Mouse (Mus musculus) forebrain, embryonic 16.5 days (tissue): ENCODE results near the gene Stum. TPM values are rescaled to one million over a fixed set of nuclear protein-coding genes. Genes with fewer than 3 reads are reported as not detected.
A peak's percentile ranks its signal among the peaks of the same experiment; 100 is the strongest.

Experiments
- ATAC-seq: fragments of 200-750 bp; cut with Nextera tagmentation; 2 replicates; pipeline ENCODE4 v1.8.0; 2017; ENCODE audit warnings: mild to moderate bottlenecking, moderate library complexity
- H3K27ac ChIP-seq: fragments of 300-500 bp; sonication (generic); 2 replicates; pipeline ENCODE4 v1.5.1; 2014; ENCODE audit warnings: low read length, control low read depth
- H3K27me3 ChIP-seq: fragments of 300-500 bp; sonication (generic); replicated peaks from 2 replicates; pipeline ENCODE4 v1.6.1; 2014; ENCODE audit warnings: low read length; ENCODE audit not compliant: control insufficient read depth, insufficient read depth
- H3K36me3 ChIP-seq: fragments of 300-500 bp; sonication (generic); 2 replicates; pipeline ENCODE4 v1.6.1; 2014; ENCODE audit not compliant: control insufficient read depth, insufficient read depth
- H3K4me1 ChIP-seq: fragments of 300-500 bp; sonication (generic); replicated peaks from 2 replicates; pipeline ENCODE4 v1.6.1; 2014; ENCODE audit warnings: low read length; ENCODE audit not compliant: control insufficient read depth, insufficient read depth
- H3K4me2 ChIP-seq: fragments of 300-500 bp; sonication (generic); 2 replicates; pipeline ENCODE4 v1.6.1; 2014; ENCODE audit warnings: mild to moderate bottlenecking, low read length, control low read depth
- H3K4me3 ChIP-seq: fragments of 300-500 bp; sonication (generic); replicated peaks from 2 replicates; pipeline ENCODE4 v1.5.1; 2014; ENCODE audit warnings: mild to moderate bottlenecking, low read length, control low read depth
- H3K9ac ChIP-seq: fragments of 300-500 bp; sonication (generic); replicated peaks from 2 replicates; pipeline ENCODE4 v1.6.1; 2014; ENCODE audit warnings: low read depth, low read length, control low read depth
- H3K9me3 ChIP-seq: fragments of 300-500 bp; sonication (generic); 2 replicates; pipeline ENCODE4 v1.6.1; 2016; ENCODE audit warnings: low read length; ENCODE audit not compliant: control insufficient read depth
- WGBS: fragments of 180-500 bp; shearing (Covaris S2); extraction: QIAGEN DNeasy Blood & Tissue Kit; methylation state at CpG from one replicate; pipeline ENCODE4 v1.1.7; 2014; 5-methylcytosine and 5-hydroxymethylcytosine counted together
- polyA plus RNA-seq: library from polyadenylated mRNA; unstranded; fragments of >200 nt; fragmentation: Nextera tagmentation; extraction: Ambion mirVana; gene quantifications from 2 replicates; pipeline ENCODE4 v1.2.1, GENCODE M21; 2015

Gene Stum
- polyA plus RNA-seq, 1 experiment from 2014 or later = 4.3 TPM

DNA sequence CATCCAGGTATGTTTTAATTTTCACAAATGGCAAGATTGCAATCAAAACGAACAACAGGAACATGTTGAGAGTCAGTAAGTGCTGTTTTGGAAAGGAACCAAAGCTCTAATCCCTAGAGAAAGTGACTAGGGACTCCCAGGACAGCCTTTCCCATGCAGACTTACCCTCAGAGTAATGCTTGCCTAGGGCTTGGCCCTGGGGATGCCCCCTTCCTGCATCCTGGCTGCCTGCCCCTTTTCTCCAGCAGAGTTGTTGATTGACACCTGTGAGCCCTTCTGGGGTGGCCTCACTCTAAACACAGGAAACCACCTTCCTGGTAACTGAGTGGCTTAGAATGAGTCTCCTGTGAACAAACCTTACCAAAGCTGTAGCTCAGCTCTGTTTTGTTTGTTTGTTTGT, 94.8 kb downstream of the Stum start:
- no peak overlapping the region for H3K9ac ChIP-seq
- H3K27ac ChIP-seq = no peak overlapping the region
- H3K4me3 ChIP-seq = no peak overlapping the region
- no peak overlapping the region for H3K4me2 ChIP-seq
- H3K36me3 ChIP-seq = no peaks in the 10 kb centered on the region
- H3K27me3 ChIP-seq = no peaks in the 10 kb centered on the region
- H3K9me3 ChIP-seq = no peaks in the 10 kb centered on the region
- no peak for ATAC-seq
- 48% methylated on average over 1 of the region's 1 CpGs for WGBS
- peaks cover 13% of the 10 kb centered on the region for H3K4me1 ChIP-seq

DNA sequence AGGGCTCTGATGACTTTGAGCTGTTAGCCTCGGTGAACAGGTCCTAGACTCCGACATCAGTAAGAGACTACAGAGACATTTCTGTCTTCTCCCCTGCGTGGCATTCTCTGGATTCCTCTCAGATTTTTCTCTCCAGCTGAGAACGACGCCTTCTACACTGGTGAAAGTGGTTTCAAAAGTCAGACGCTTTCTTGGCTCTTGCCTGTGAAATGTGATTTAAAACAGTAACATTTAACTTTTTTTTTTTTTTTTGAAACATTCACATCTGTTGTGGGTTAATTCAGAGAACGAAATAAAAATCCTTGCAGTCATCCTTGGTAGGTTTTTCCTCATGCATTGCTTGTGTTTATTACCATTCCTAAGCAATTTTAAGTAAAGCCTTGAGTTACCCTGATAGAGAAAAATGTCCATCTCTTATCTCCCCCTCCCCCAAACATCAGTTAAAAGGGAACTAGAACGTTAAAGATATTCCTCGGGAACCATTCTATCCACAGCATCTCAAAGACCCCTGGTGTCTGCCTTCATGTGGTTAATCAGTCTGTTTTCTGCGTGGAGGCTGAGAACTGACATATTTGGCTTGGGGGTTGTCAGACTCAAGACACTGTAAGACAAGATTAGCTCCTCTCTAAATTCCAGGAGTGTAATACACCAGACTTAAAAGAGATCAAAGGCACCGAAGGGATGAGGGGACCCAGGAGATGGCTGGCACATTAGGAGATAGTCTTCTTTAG, 95.4 kb downstream of the Stum start:
- H3K4me2 ChIP-seq = peak overlapping the region; percentile 67
- ATAC-seq = no peak
- 20% methylated on average over 11 of the region's 11 CpGs for WGBS
- H3K4me1 ChIP-seq = peaks cover 10% of the 10 kb centered on the region
- peak overlapping the region; percentile 44 for H3K4me3 ChIP-seq
- H3K9me3 ChIP-seq = no peaks in the 10 kb centered on the region
- H3K27me3 ChIP-seq = no peaks in the 10 kb centered on the region
- H3K27ac ChIP-seq = peak overlapping the region; percentile 43; the same call in 1 of the 2 replicates
- H3K36me3 ChIP-seq = no peaks in the 10 kb centered on the region
- peak overlapping the region; percentile 33; the same call in 1 of the 2 replicates for H3K9ac ChIP-seq

DNA sequence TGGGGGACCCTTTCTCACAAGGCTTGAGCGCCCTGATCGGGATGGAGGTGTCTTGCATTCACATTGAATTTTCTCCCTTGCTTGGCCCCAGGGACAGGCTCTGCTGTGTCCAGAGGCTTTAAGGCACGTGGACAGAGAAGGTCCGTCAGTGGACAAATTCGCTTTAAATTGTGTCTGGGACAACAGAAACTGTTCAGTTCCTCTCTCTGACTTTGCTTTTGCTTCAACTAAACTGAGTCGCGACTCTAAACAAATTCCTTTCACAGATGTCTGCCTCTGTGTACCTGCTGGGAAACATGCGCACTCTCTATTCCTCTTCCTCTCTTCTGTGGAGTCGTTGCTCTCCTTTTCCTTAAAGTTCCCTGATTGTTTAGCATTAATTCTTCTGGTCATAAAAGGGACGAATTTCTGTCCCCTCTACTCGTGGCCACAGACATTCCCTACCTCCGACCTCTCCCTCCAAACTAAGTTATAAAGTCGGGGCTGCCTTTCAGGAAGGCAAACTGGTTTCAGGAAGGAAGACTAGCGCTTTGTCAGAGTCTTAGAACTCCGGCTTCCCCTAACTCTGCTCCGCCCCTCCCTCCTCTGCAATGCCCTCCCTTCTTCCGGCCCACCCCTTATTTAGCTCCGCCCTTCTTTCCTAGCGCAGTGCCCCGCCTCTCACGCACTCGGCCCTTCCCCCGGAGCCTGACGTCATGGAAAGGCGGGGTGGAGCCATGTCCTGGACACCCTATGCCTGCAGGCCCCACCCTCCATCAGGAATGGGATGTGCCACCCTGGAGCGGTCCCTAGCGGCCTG, 96.2 kb downstream of the Stum start:
- Histone ChIP-seq H3K27me3 (no peaks in the 10 kb centered on the region), H3K9ac (peak overlapping the region; percentile 33), H3K4me3 (peak overlapping the region; percentile 44), H3K9me3 (no peaks in the 10 kb centered on the region), H3K27ac (peak overlapping the region; percentile 43; the same call in 1 of the 2 replicates), H3K4me2 (peak overlapping the region; percentile 67), H3K4me1 (peaks cover 10% of the 10 kb centered on the region), H3K36me3 (no peaks in the 10 kb centered on the region)
- ATAC-seq = peak; percentile 98
- 1% methylated on average over 27 of the region's 27 CpGs for WGBS

DNA sequence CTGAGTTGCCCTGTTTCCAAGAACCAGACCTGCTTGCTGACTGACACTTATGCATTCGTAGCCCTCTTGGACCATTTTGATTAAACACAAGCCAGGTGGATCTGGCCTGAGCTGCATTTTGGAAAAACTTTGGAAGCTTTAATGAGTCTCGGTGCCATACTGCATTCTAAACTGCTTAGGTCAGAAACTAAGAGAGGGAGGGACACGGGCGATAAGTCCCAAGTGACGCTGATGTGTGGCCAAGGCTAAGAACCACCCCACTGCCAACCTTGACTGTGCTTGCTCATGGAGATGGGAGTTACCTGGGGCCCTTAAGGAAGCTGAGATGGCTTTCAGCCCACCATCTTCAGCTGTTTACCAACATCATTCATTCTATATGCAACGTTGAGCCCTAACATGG, 98.0 kb downstream of the Stum start:
- Histone ChIP-seq H3K27me3 (no peaks in the 10 kb centered on the region), H3K9ac (no peak overlapping the region), H3K27ac (no peak overlapping the region), H3K4me2 (no peak overlapping the region), H3K36me3 (no peaks in the 10 kb centered on the region), H3K9me3 (no peaks in the 10 kb centered on the region), H3K4me3 (no peak overlapping the region), H3K4me1 (peaks cover 10% of the 10 kb centered on the region)
- ATAC-seq = no peak
- WGBS = 85% methylated on average over 6 of the region's 6 CpGs

DNA sequence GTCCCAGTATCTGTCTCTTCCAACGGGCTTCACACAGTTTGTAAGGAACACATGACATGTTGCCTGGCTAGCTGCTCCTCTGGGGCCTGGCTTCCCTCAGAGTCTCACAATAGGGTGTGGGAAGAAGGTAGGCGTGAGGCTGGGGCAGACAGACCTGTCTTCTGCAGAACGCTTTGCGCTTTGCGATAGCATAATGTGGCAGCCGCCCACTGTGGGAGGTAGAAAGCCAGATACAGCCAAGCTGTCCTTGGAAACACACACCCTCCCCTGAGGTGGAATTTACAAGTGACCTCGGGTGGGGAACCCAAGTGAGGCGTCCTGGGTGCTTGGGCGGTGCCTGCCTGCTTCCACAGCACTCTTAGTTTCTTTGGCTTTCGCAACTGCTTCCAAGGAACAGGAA, 98.8 kb downstream of the Stum start:
- H3K9ac ChIP-seq = no peak overlapping the region
- no peaks in the 10 kb centered on the region for H3K9me3 ChIP-seq
- H3K27ac ChIP-seq = no peak overlapping the region
- H3K4me3 ChIP-seq = no peak overlapping the region
- no peaks in the 10 kb centered on the region for H3K27me3 ChIP-seq
- H3K36me3 ChIP-seq = no peaks in the 10 kb centered on the region
- ATAC-seq = no peak
- peaks cover 10% of the 10 kb centered on the region for H3K4me1 ChIP-seq
- H3K4me2 ChIP-seq = no peak overlapping the region
- WGBS = 75% methylated on average over 10 of the region's 10 CpGs

DNA sequence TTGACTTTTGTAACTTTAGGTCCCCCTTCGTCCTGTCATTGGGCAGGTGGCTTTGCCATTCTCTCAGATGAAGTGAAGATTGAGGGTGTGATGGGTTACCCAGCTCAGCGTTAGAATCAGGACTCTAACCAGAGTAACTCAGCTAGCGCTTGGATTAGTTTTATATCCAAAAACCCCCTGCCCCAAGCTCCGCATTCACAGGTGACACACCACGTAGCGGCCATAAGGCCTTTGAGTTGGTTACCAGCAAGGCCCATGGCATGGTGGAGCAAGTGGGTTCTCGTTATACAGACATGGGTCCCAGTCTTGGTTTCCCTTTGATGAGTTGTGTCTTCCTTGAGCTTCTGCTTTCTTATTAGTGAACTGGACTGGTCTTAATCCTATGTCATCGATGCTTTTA, 99.4 kb downstream of the Stum start:
- no peak overlapping the region for H3K4me3 ChIP-seq
- no peak overlapping the region for H3K9ac ChIP-seq
- H3K4me1 ChIP-seq = peaks cover 10% of the 10 kb centered on the region
- no peak for ATAC-seq
- H3K9me3 ChIP-seq = no peaks in the 10 kb centered on the region
- no peak overlapping the region for H3K4me2 ChIP-seq
- no peaks in the 10 kb centered on the region for H3K27me3 ChIP-seq
- WGBS = 97% methylated on average over 8 of the region's 8 CpGs
- H3K36me3 ChIP-seq = no peaks in the 10 kb centered on the region
- no peak overlapping the region for H3K27ac ChIP-seq

Other genes starting within 250 kb of the Stum start
- 11.5 and 14.7 TPM in 2 replicates for gene Psen2, start 220.1 kb downstream of the Stum start, polyA plus RNA-seq
- 2.0 and 2.4 TPM in 2 replicates for gene Itpkb, start 153.0 kb downstream of the Stum start, polyA plus RNA-seq
- 138 and 156 TPM in 2 replicates for gene Parp1, start 85.4 kb upstream of the Stum start, polyA plus RNA-seq
- gene Lin9, start 157.6 kb upstream of the Stum start, polyA plus RNA-seq = 16.2 and 17.7 TPM in 2 replicates
- gene Mixl1, start 213.5 kb upstream of the Stum start, polyA plus RNA-seq = 0.10 TPM in 1 of 2 replicates, not detected in the other
- 23.5 and 25.0 TPM in 2 replicates for gene Acbd3, start 242.5 kb upstream of the Stum start, polyA plus RNA-seq